Mouse (Mus musculus): ENCODE data around the gene Usp54. TPM values are rescaled to one million over a fixed set of nuclear protein-coding genes. Genes with fewer than 3 reads are reported as not detected.

Gene Usp54
- total and polyA plus RNA-seq, 3 experiments, result 5.3 to 11.7 (median 5.4) TPM

- peaks cover 15 to 38% of the 10 kb centered on the region in 2 experiments for H3K36me3 ChIP-seq (replicated peaks in 1 of 2; ENCODE audit: control insufficient read depth in 1 of 2, insufficient read depth in 1 of 2, low read length in 1 of 2)
- TF ChIP-seq UBTF (IDR thresholded peaks at IDR 0.05; ENCODE audit: low read depth, low read length) (no peak), ZNF384 (IDR thresholded peaks at IDR 0.05; ENCODE audit: low read depth, low read length) (no peak), PAX5 (IDR thresholded peaks at IDR 0.05; ENCODE audit: low read length) (no peak), CHD2 (IDR thresholded peaks at IDR 0.05; ENCODE audit: low read length) (no peak), NELFE (IDR thresholded peaks at IDR 0.05; ENCODE audit: low read depth, low read length) (0 out of 2 replicates have a peak, but pooled peaks have one; percentile 10), ETS1 (conservative IDR thresholded peaks at IDR 0.05; ENCODE audit: low read depth, low read length) (no peak), MAX (IDR thresholded peaks at IDR 0.05; ENCODE audit: low read length) (no peak), ZMIZ1 (IDR thresholded peaks at IDR 0.05; ENCODE audit: low read depth, low read length) (0 out of 2 replicates have a peak, but pooled peaks have one; percentile 44), USF2 (conservative IDR thresholded peaks at IDR 0.05; ENCODE audit: low read depth, low read length) (no peak), TCF12 (IDR thresholded peaks at IDR 0.05; ENCODE audit: low read depth, low read length) (peak; percentile 8; the same call in 1 of the 2 replicates), E2F4 (IDR thresholded peaks at IDR 0.05; ENCODE audit: insufficient replicate concordance, low read depth, low read length) (no peak), ZC3H11A (IDR thresholded peaks at IDR 0.05; ENCODE audit: low read depth, low read length) (no peak), CHD1 (IDR thresholded peaks at IDR 0.05; ENCODE audit: low read depth, low read length) (no peak), POLR2AphosphoS2 (IDR thresholded peaks at IDR 0.05; ENCODE audit: low read depth, low read length) (0 out of 2 replicates have a peak, but pooled peaks have one; percentile 0), USF1 (IDR thresholded peaks at IDR 0.05; ENCODE audit: low read depth, low read length) (no peak), ZKSCAN1 (IDR thresholded peaks at IDR 0.05; ENCODE audit: borderline replicate concordance, low read depth, low read length) (no peak), JUN (IDR thresholded peaks at IDR 0.05; ENCODE audit: insufficient read depth, low read depth, low read length) (no peak), NRF1 (IDR thresholded peaks at IDR 0.05; ENCODE audit: low read depth, low read length) (no peak; the same call in 1 of the 2 replicates), IRF4 (IDR thresholded peaks at IDR 0.05; ENCODE audit: low read depth, low read length) (peak; percentile 7; the same call in 1 of the 2 replicates), MYC (IDR thresholded peaks at IDR 0.05; ENCODE audit: low read depth, low read length) (no peak), RCOR1 (conservative IDR thresholded peaks at IDR 0.05; ENCODE audit: low read depth, low read length) (no peak), ELF1 (IDR thresholded peaks at IDR 0.05; ENCODE audit: low read depth, low read length) (peak; percentile 60), RAD21 (IDR thresholded peaks at IDR 0.05; ENCODE audit: low read depth, low read length) (no peak), MAZ (IDR thresholded peaks at IDR 0.05; ENCODE audit: low read depth, low read length) (peak; percentile 90), SIN3A (IDR thresholded peaks at IDR 0.05; ENCODE audit: low read length) (peak; percentile 88; the same call in 1 of the 2 replicates), MEF2A (IDR thresholded peaks at IDR 0.05; ENCODE audit: borderline replicate concordance, low read depth, low read length) (peak; percentile 24; the same call in 1 of the 2 replicates), BHLHE40 (IDR thresholded peaks at IDR 0.05; ENCODE audit: low read depth, low read length) (no peak), CTCF (conservative IDR thresholded peaks at IDR 0.05 in 1 of 2, IDR thresholded peaks at IDR 0.05 in 1 of 2; ENCODE audit: low read depth in 2 of 2, low read length in 2 of 2) (no peak), EP300 (IDR thresholded peaks at IDR 0.05; ENCODE audit: low read length) (no peak), SMC3 (IDR thresholded peaks at IDR 0.05; ENCODE audit: low read depth, low read length) (no peak), HCFC1 (IDR thresholded peaks at IDR 0.05; ENCODE audit: low read depth, low read length) (peak; percentile 83), KAT2A (IDR thresholded peaks at IDR 0.05; ENCODE audit: insufficient replicate concordance, low read length) (0 out of 2 replicates have a peak, but pooled peaks have one; percentile 54), POLR2A (IDR thresholded peaks at IDR 0.05; ENCODE audit: low read depth, low read length) (peak; percentile 51; the same call in 1 of the 2 replicates), GABPA (IDR thresholded peaks at IDR 0.05; ENCODE audit: insufficient replicate concordance, low read depth, low read length) (no peak), JUND (conservative IDR thresholded peaks at IDR 0.05; ENCODE audit: low read depth, low read length) (no peak), TBP (conservative IDR thresholded peaks at IDR 0.05; ENCODE audit: low read depth, low read length) (0 out of 2 replicates have a peak, but pooled peaks have one; percentile 28), MXI1 (IDR thresholded peaks at IDR 0.05; ENCODE audit: low read depth, low read length) (no peak), MAFK (IDR thresholded peaks at IDR 0.05; ENCODE audit: insufficient replicate concordance, low read length) (no peak)
- H3K4me3 ChIP-seq (replicated peaks in 1 of 3; ENCODE audit: low read depth in 2 of 3, low read length in 2 of 3, poor library complexity in 1 of 3), result peak within 1 kb of the TSS; percentile 81 to 94 (median 84)
- H3K79me2 ChIP-seq (replicated peaks; ENCODE audit: control insufficient read depth, extremely low read depth, insufficient read depth, poor library complexity, severe bottlenecking), result peaks cover 27% of the 10 kb centered on the region
- H3K27ac ChIP-seq (ENCODE audit: insufficient read depth, low read depth), result peak within 1 kb of the TSS; percentile 90
- in situ Hi-C loops (cut with MboI; ENCODE audit: low pct_ligation_motif_present, low pct_unique_long_range_greater_than_20kb, low sequenced_read_pairs), result no loop called here
- dilution Hi-C loops (cut with MboI; ENCODE audit: extremely low pct_ligation_motif_present, extremely low pct_unique_long_range_greater_than_20kb, low sequenced_read_pairs), result no loop called here
- DNase-seq (ENCODE audit: extremely low read depth), result peak; percentile 93
- H3K27me3 ChIP-seq (replicated peaks), result no peaks in the 10 kb centered on the region
- peak within 1 kb of the TSS; percentile 87 for H3K4me2 ChIP-seq (ENCODE audit: insufficient read depth, low read depth, poor library complexity, severe bottlenecking)
- H3K9ac ChIP-seq (ENCODE audit: insufficient read depth, low read depth), result peak within 1 kb of the TSS; percentile 94
- no peaks in the 10 kb centered on the region for H3K9me3 ChIP-seq (replicated peaks; ENCODE audit: low read length)
- H3K4me1 ChIP-seq (ENCODE audit: control insufficient read depth in 1 of 2, insufficient read depth in 2 of 2), result peaks cover 0 to 38% of the 10 kb centered on the region in 2 experiments; a peak in 2 of 4 replicates
Observed at GRCm38 (mm10) chr14:20546415-20546814, 94.4 kb downstream of the Usp54 start, which contains the start of gene Ppp3cb. Ppp3cb (minus strand) TSS chr14:20546573.

All from CH12.LX (cell line).